Mouse (Mus musculus) forebrain, embryonic 16.5 days (tissue): ENCODE results near the gene Abca7. TPM values are rescaled to one million over a fixed set of nuclear protein-coding genes. Genes with fewer than 3 reads are reported as not detected.
A peak's percentile ranks its signal among the peaks of the same experiment; 100 is the strongest.

Experiments used
- ATAC-seq: fragments of 200-750 bp; cut with Nextera tagmentation; 2 replicates; pipeline ENCODE4 v1.8.0; 2017; ENCODE audit warnings: mild to moderate bottlenecking, moderate library complexity
- H3K27ac ChIP-seq: fragments of 300-500 bp; sonication (generic); 2 replicates; pipeline ENCODE4 v1.5.1; 2014; ENCODE audit warnings: low read length, control low read depth
- H3K27me3 ChIP-seq: fragments of 300-500 bp; sonication (generic); replicated peaks from 2 replicates; pipeline ENCODE4 v1.6.1; 2014; ENCODE audit warnings: low read length; ENCODE audit not compliant: control insufficient read depth, insufficient read depth
- H3K36me3 ChIP-seq: fragments of 300-500 bp; sonication (generic); 2 replicates; pipeline ENCODE4 v1.6.1; 2014; ENCODE audit not compliant: control insufficient read depth, insufficient read depth
- H3K4me1 ChIP-seq: fragments of 300-500 bp; sonication (generic); replicated peaks from 2 replicates; pipeline ENCODE4 v1.6.1; 2014; ENCODE audit warnings: low read length; ENCODE audit not compliant: control insufficient read depth, insufficient read depth
- H3K4me2 ChIP-seq: fragments of 300-500 bp; sonication (generic); 2 replicates; pipeline ENCODE4 v1.6.1; 2014; ENCODE audit warnings: mild to moderate bottlenecking, low read length, control low read depth
- H3K4me3 ChIP-seq: fragments of 300-500 bp; sonication (generic); replicated peaks from 2 replicates; pipeline ENCODE4 v1.5.1; 2014; ENCODE audit warnings: mild to moderate bottlenecking, low read length, control low read depth
- H3K9ac ChIP-seq: fragments of 300-500 bp; sonication (generic); replicated peaks from 2 replicates; pipeline ENCODE4 v1.6.1; 2014; ENCODE audit warnings: low read depth, low read length, control low read depth
- H3K9me3 ChIP-seq: fragments of 300-500 bp; sonication (generic); 2 replicates; pipeline ENCODE4 v1.6.1; 2016; ENCODE audit warnings: low read length; ENCODE audit not compliant: control insufficient read depth
- WGBS: fragments of 180-500 bp; shearing (Covaris S2); extraction: QIAGEN DNeasy Blood & Tissue Kit; methylation state at CpG from one replicate; pipeline ENCODE4 v1.1.7; 2014; 5-methylcytosine and 5-hydroxymethylcytosine counted together
- polyA plus RNA-seq: library from polyadenylated mRNA; unstranded; fragments of >200 nt; fragmentation: Nextera tagmentation; extraction: Ambion mirVana; gene quantifications from 2 replicates; pipeline ENCODE4 v1.2.1, GENCODE M21; 2015

The Abca7 gene
- polyA plus RNA-seq, 1 experiment from 2014 or later, result 4.7 TPM

DNA sequence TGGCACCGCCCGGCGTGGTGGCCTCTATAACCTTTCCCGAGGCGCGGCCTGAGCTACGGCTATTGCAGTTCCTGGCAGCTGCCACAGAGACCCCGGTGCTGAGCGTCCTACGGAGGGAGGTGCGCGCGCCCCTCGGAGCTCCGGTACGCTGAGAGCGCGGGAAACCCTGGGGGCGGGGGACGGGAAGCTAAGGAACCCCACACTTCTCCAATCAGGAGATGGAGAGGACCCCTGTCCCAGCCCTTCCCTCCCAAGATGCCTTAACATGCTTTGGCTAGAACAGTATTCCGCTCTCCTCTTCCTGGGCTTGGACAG, 25.2 kb upstream of the Abca7 start:
- no peak overlapping the region for H3K27ac ChIP-seq
- peaks cover 11% of the 10 kb centered on the region for H3K4me1 ChIP-seq
- H3K4me3 ChIP-seq, result peak overlapping the region; percentile 37
- H3K27me3 ChIP-seq, result peaks cover 15% of the 10 kb centered on the region
- WGBS, result 4% methylated on average over 21 of the region's 21 CpGs
- no peaks in the 10 kb centered on the region for H3K9me3 ChIP-seq
- H3K9ac ChIP-seq, result peak overlapping the region; percentile 44
- H3K36me3 ChIP-seq, result peaks cover 21% of the 10 kb centered on the region
- H3K4me2 ChIP-seq, result peak overlapping the region; percentile 57
- ATAC-seq, result no peak; the same call in 1 of the 2 replicates

DNA sequence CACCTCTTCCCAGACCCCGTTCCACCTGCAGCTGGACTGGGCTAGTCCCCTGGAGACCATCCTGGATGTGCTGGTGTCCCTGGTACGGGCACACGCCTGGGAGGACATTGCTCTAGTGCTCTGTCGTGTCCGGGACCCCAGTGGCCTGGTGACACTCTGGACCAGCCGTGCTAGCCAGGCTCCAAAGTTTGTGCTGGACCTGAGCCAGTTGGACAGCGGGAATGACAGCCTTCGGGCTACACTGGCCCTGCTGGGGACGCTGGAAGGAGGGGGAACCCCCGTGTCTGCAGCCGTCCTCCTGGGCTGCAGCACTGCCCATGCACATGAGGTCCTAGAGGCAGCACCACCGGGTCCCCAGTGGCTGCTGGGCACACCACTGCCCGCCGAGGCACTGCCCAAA, 23.5 kb upstream of the Abca7 start:
- Histone ChIP-seq H3K4me3 (no peak overlapping the region), H3K9me3 (no peaks in the 10 kb centered on the region), H3K36me3 (peaks cover 23% of the 10 kb centered on the region), H3K4me2 (no peak overlapping the region), H3K4me1 (peaks cover 11% of the 10 kb centered on the region), H3K9ac (no peak overlapping the region), H3K27ac (no peak overlapping the region), H3K27me3 (peaks cover 15% of the 10 kb centered on the region)
- no peak for ATAC-seq
- 56% methylated on average over 14 of the region's 14 CpGs for WGBS

DNA sequence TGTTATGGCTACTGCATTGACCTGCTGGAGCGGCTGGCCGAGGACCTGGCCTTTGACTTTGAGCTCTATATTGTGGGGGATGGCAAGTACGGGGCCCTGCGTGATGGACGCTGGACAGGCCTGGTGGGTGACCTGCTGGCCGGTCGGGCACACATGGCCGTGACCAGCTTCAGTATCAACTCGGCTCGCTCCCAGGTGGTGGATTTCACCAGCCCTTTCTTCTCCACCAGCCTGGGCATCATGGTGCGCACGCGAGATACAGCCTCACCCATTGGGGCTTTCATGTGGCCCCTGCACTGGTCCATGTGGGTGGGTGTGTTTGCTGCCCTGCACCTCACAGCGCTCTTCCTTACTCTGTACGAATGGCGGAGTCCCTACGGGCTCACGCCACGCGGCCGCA, 22.2 kb upstream of the Abca7 start:
- no peak overlapping the region for H3K4me3 ChIP-seq
- H3K9me3 ChIP-seq, result no peaks in the 10 kb centered on the region
- H3K36me3 ChIP-seq, result peaks cover 34% of the 10 kb centered on the region
- no peak for ATAC-seq
- no peak overlapping the region for H3K27ac ChIP-seq
- no peak overlapping the region for H3K4me2 ChIP-seq
- WGBS, result 89% methylated on average over 21 of the region's 21 CpGs
- H3K4me1 ChIP-seq, result peaks cover 10% of the 10 kb centered on the region
- peaks cover 15% of the 10 kb centered on the region for H3K27me3 ChIP-seq
- H3K9ac ChIP-seq, result no peak overlapping the region

DNA sequence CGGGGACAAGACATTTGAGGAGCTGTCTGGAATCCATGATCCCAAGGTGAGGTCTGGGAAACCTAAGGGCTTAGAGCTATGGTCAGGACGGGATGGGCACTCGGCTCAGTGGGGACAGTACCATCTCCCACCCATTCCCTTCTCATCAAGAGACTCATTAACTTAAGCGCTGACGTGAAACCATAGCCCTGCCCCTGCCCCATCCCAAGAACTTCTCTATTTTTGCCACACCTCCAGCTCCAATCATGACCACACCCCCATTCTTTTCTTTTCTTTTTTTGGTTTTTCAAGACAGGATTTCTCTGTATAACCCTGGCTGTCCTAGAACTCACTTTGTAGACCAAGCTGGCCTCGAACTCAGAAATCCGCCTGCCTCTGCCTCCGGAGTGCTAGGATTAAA, 21.6 kb upstream of the Abca7 start:
- Histone ChIP-seq H3K4me3 (no peak overlapping the region), H3K9me3 (no peaks in the 10 kb centered on the region), H3K36me3 (peaks cover 35% of the 10 kb centered on the region), H3K9ac (no peak overlapping the region), H3K4me1 (peaks cover 8% of the 10 kb centered on the region), H3K4me2 (no peak overlapping the region), H3K27ac (no peak overlapping the region), H3K27me3 (peaks cover 13% of the 10 kb centered on the region)
- 88% methylated on average over 8 of the region's 8 CpGs for WGBS
- ATAC-seq, result no peak

GRCm38 (mm10) chr10:79976071-79976721, 20.1 kb upstream of the Abca7 start:
- no peak overlapping the region for H3K4me2 ChIP-seq
- 90% methylated on average over 28 of the region's 28 CpGs for WGBS
- no peaks in the 10 kb centered on the region for H3K9me3 ChIP-seq
- H3K27ac ChIP-seq, result no peak overlapping the region
- H3K4me1 ChIP-seq, result peaks cover 3% of the 10 kb centered on the region
- no peak for ATAC-seq
- peaks cover 2% of the 10 kb centered on the region; the same call in 1 of the 2 replicates for H3K27me3 ChIP-seq
- H3K36me3 ChIP-seq, result peaks cover 35% of the 10 kb centered on the region
- no peak overlapping the region for H3K4me3 ChIP-seq
- no peak overlapping the region for H3K9ac ChIP-seq

GRCm38 (mm10) chr10:79976722-79977107, 19.6 kb upstream of the Abca7 start:
- ATAC-seq, result no peak
- Histone ChIP-seq H3K4me3 (no peak overlapping the region), H3K9ac (no peak overlapping the region), H3K4me1 (peaks cover 5% of the 10 kb centered on the region), H3K27me3 (no peaks in the 10 kb centered on the region), H3K4me2 (no peak overlapping the region), H3K9me3 (no peaks in the 10 kb centered on the region), H3K27ac (no peak overlapping the region), H3K36me3 (peaks cover 35% of the 10 kb centered on the region)
- WGBS, result 77% methylated on average over 36 of the region's 36 CpGs

- no peak overlapping the region for H3K4me2 ChIP-seq
- H3K9ac ChIP-seq, result no peak overlapping the region
- no peaks in the 10 kb centered on the region for H3K9me3 ChIP-seq
- H3K36me3 ChIP-seq, result peaks cover 35% of the 10 kb centered on the region
- ATAC-seq, result no peak
- no peak overlapping the region for H3K27ac ChIP-seq
- no peak overlapping the region for H3K4me3 ChIP-seq
- 86% methylated on average over 28 of the region's 28 CpGs for WGBS
- H3K27me3 ChIP-seq, result no peaks in the 10 kb centered on the region
- H3K4me1 ChIP-seq, result peaks cover 9% of the 10 kb centered on the region
Observed at GRCm38 (mm10) chr10:79977324-79977723, 19.0 kb upstream of the Abca7 start.

GRCm38 (mm10) chr10:79978061-79978460, 18.2 kb upstream of the Abca7 start:
- ATAC-seq, result no peak
- no peaks in the 10 kb centered on the region for H3K27me3 ChIP-seq
- no peak overlapping the region for H3K4me2 ChIP-seq
- peaks cover 35% of the 10 kb centered on the region for H3K36me3 ChIP-seq
- 96% methylated on average over 20 of the region's 21 CpGs for WGBS
- no peak overlapping the region for H3K4me3 ChIP-seq
- no peak overlapping the region for H3K9ac ChIP-seq
- H3K4me1 ChIP-seq, result peaks cover 17% of the 10 kb centered on the region
- no peak overlapping the region for H3K27ac ChIP-seq
- H3K9me3 ChIP-seq, result no peaks in the 10 kb centered on the region

- 92% methylated on average over 22 of the region's 22 CpGs for WGBS
- no peak overlapping the region for H3K4me3 ChIP-seq
- ATAC-seq, result no peak
Observed at GRCm38 (mm10) chr10:79979401-79980155, 16.7 kb upstream of the Abca7 start.

More at GRCm38 (mm10) chr10:79979401-79980155, 16.7 kb upstream of the Abca7 start:
- Histone ChIP-seq H3K4me1 (peaks cover 23% of the 10 kb centered on the region), H3K27ac (no peak overlapping the region), H3K4me2 (no peak overlapping the region), H3K9ac (no peak overlapping the region), H3K9me3 (no peaks in the 10 kb centered on the region), H3K27me3 (no peaks in the 10 kb centered on the region), H3K36me3 (peaks cover 35% of the 10 kb centered on the region)
